Mouse (Mus musculus) limb, embryonic 10.5 days (tissue): Measurements from ENCODE around the gene Gc. TPM values are rescaled to one million over a fixed set of nuclear protein-coding genes. Genes with fewer than 3 reads are reported as not detected.

Experiments used
- DNase-seq: peaks from one replicate; pipeline ENCODE4 v3.0.0-alpha.2; 2017; ENCODE audit warnings: low spot score
- H3K27ac ChIP-seq: fragments of 300-500 bp; sonication (generic); 2 replicates; pipeline ENCODE4 v1.5.1; 2016; ENCODE audit warnings: mild to moderate bottlenecking
- H3K27me3 ChIP-seq: fragments of 300-500 bp; sonication (generic); 2 replicates; pipeline ENCODE4 v1.6.1; 2016; ENCODE audit warnings: low read depth, mild to moderate bottlenecking; ENCODE audit not compliant: poor library complexity, severe bottlenecking
- H3K36me3 ChIP-seq: fragments of 300-500 bp; sonication (generic); 2 replicates; pipeline ENCODE4 v1.6.1; 2016; ENCODE audit warnings: mild to moderate bottlenecking, moderate library complexity
- H3K4me1 ChIP-seq: fragments of 300-500 bp; sonication (generic); 2 replicates; pipeline ENCODE4 v1.6.1; 2016
- H3K4me3 ChIP-seq: fragments of 300-500 bp; sonication (generic); 2 replicates; pipeline ENCODE4 v1.5.1; 2016; ENCODE audit warnings: mild to moderate bottlenecking, moderate library complexity
- H3K9me3 ChIP-seq: fragments of 300-500 bp; sonication (generic); replicated peaks from 2 replicates; pipeline ENCODE4 v1.6.1; 2016; ENCODE audit warnings: mild to moderate bottlenecking
- WGBS: fragments of 180-500 bp; shearing (Covaris S2); methylation state at CpG from one replicate; pipeline ENCODE4 v1.1.7; 2016; 5-methylcytosine and 5-hydroxymethylcytosine counted together
- polyA plus RNA-seq: library from polyadenylated mRNA; unstranded; fragments of >200 nt; fragmentation: Nextera tagmentation; extraction: Ambion mirVana; gene quantifications from 2 replicates; pipeline ENCODE4 v1.2.1, GENCODE M21; 2016

Gc gene
- polyA plus RNA-seq: not detected in 2 replicates

DNA sequence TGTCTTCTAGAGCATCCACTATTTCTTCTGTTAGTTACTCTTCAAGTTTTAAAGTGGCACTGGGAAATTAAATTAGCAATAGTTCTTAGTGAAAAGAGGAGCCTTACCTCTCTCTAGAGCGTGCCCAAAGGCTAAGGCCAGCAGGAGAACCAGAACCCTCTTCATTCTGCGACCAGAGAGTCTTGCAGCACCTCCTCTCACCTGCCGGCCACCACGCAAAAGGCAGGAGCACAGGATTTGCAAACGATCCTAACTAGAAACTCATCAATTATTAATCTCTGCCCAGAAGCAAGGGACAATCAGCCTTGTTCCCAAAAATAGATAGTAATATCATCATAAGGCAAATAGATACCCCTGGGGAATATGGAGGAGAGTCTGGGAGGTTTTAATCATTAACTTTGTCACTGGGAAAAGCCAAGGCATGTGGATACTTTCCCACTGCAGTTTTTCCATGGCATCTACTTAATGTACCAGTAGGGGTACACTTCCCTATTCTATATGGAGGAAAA is at the start of gene Gc:
TSS of gene Gc (minus strand) at position 345 of the 509 bp plus-strand sequence.
- no peaks in the 10 kb centered on the region for H3K4me1 ChIP-seq
- no peaks in the 10 kb centered on the region for H3K36me3 ChIP-seq
- no peak within 1 kb of the TSS for H3K4me3 ChIP-seq
- no peaks in the 10 kb centered on the region for H3K27me3 ChIP-seq
- WGBS: 78% methylated on average over 5 of the region's 5 CpGs
- H3K9me3 ChIP-seq: no peaks in the 10 kb centered on the region
- H3K27ac ChIP-seq: no peak within 1 kb of the TSS
- DNase-seq: no peak

DNA sequence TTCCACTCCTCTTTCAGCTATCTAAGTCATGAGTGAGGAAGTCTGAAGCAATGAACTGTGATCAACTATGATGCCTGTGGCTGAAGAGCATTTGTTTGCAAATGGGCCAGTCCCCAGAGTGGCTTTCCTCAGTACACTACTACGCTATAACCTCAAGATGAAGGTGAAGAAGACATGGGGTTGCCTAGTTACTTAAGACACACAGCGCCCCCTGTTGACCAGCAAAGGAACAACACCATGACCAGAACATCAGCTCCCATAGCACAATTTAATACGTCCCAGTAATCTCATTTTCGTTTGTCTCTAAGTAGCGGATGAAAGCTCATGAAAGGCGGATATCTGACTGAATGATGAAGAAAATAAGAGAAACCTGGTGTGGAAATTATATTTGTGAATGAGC is 42.5 kb upstream of the Gc start:
- H3K9me3 ChIP-seq: no peaks in the 10 kb centered on the region
- H3K4me1 ChIP-seq: no peaks in the 10 kb centered on the region
- no peak overlapping the region for H3K4me3 ChIP-seq
- 62% methylated on average over 6 of the region's 6 CpGs for WGBS
- H3K36me3 ChIP-seq: no peaks in the 10 kb centered on the region
- H3K27ac ChIP-seq: no peak overlapping the region
- no peaks in the 10 kb centered on the region for H3K27me3 ChIP-seq
- peak; percentile 33 for DNase-seq

DNA sequence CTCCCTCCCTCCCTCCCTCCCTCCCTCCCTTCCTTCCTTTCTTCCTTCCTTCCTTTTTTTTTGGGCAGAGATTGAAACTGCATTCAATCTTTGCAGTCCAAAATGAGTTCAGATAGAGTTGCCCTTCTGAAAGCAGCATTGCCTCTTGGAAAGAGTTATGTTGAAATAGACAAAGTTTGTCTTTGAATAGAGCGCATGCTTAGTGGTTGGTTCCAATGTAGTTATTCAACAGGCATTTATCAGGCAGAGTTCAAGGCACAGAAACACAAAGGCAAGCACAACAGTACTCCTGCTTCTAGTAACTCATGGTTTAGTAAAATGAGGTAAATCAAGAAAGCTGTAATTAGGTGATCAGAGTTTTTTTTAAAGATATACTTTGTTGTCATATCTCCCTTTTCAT is 34.9 kb upstream of the Gc start:
- no peak overlapping the region for H3K27ac ChIP-seq
- no peaks in the 10 kb centered on the region for H3K9me3 ChIP-seq
- H3K4me1 ChIP-seq: no peaks in the 10 kb centered on the region
- WGBS: 97% methylated on average over 1 of the region's 1 CpGs
- no peaks in the 10 kb centered on the region for H3K27me3 ChIP-seq
- no peaks in the 10 kb centered on the region for H3K36me3 ChIP-seq
- no peak for DNase-seq
- H3K4me3 ChIP-seq: no peak overlapping the region

DNA sequence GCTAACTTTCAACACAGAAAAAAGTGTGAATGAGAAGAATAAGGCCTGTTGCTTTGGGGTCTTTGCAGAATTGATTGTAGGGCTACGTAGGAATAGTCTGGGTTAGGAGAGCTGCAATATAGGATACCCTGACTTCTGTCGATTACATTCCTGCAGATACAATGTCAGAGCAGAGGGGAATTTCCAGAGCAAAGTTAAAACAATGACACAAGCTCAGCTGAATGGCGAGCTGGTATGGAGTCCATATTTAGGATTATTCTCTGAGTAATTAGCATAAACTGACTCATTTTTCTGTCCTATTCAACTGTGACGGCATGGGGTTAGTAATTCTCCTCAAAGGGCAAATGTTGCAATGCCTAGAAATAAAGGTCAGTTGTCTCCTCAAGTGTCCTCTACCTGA is 12.8 kb upstream of the Gc start:
- no peak for DNase-seq
- Histone ChIP-seq H3K9me3 (no peaks in the 10 kb centered on the region), H3K27ac (no peak overlapping the region), H3K27me3 (no peaks in the 10 kb centered on the region), H3K4me3 (no peak overlapping the region), H3K36me3 (no peaks in the 10 kb centered on the region), H3K4me1 (no peaks in the 10 kb centered on the region)
- 86% methylated on average over 4 of the region's 4 CpGs for WGBS

DNA sequence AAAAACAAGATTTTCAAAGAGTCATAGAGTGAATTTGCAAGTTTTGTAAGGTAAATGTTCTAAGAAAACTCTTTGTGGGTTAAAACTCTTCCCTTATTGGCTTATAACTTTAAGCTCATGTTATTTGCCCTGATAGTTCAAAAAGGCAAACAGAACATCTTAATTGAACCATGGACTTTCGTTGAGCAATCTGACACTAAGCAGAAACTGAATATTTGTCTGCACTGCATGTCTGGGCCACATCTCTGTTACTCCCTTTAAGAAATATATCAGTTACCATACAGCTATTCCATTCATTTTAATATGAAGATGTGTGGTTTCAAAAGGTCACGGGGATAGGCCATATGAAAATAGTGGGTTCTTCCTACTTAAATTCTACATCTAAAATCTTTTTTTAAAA is 10.2 kb upstream of the Gc start:
- no peak for DNase-seq
- Histone ChIP-seq H3K9me3 (no peaks in the 10 kb centered on the region), H3K27me3 (no peaks in the 10 kb centered on the region), H3K36me3 (no peaks in the 10 kb centered on the region), H3K4me3 (no peak overlapping the region), H3K27ac (no peak overlapping the region), H3K4me1 (no peaks in the 10 kb centered on the region)
- WGBS: 79% methylated on average over 2 of the region's 2 CpGs

DNA sequence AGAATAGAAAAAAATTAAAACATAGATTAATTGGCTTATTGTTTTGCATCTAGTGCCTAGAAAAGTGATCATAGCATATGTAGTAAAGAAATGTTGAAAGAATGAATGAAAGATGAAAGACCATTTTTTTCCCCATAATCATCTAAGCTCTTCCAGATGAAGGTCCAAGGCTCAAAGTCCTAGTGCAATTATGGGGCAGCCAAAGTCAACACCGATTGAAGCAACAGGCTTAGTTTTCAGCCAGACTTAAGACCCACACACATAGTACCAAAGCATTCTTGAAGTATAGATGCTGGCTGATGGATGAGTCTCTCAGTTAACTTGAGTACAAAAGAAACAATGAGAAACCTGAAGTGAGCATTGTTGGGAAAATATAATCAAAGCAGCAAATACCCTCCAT is 9.3 kb upstream of the Gc start:
- Histone ChIP-seq H3K27me3 (no peaks in the 10 kb centered on the region), H3K4me3 (no peak overlapping the region), H3K36me3 (no peaks in the 10 kb centered on the region), H3K27ac (no peak overlapping the region), H3K4me1 (no peaks in the 10 kb centered on the region), H3K9me3 (no peaks in the 10 kb centered on the region)
- DNase-seq: no peak
- 86% methylated on average over 1 of the region's 1 CpGs for WGBS

DNA sequence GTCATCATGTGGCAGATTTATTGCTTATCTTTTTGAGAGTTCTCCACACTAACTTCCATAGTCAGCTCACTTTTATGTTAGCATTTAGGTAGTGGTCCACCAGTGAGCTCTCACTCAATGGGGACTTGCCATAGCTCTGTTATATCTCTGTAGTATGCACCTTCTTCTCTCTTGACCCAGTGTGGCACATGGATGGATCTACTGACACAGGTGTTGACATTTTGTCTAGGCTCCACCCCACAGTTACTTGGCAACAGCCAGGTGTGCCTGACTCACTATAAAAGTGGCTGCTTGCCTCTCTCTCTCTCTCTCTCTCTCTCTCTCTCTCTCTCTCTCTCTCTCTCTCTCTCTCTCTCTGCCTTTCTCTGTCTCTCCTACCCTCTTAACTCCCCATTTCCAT is 8.6 kb upstream of the Gc start:
- no peak overlapping the region for H3K4me3 ChIP-seq
- H3K9me3 ChIP-seq: no peaks in the 10 kb centered on the region
- H3K27me3 ChIP-seq: no peaks in the 10 kb centered on the region
- no peak overlapping the region for H3K27ac ChIP-seq
- no peaks in the 10 kb centered on the region for H3K4me1 ChIP-seq
- no peak for DNase-seq
- H3K36me3 ChIP-seq: no peaks in the 10 kb centered on the region

DNA sequence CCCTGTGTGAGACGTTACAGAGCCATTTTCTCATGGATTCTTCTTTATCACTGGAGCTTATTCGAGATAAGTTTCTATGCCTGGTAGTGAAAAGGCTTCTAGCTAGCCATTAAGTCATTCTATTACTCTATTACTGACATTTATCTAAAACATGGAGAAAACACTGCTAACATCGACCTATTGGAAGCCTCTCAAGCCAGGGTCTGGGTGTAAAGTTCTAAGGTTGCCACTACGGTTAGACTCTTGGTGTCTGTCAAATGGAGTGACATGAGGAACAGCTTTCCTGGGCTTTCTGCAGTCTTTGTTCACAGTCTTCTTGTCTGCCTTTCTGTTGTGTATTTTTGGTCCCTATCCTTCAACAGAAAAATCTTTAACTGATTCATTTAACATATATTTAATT is 4.1 kb upstream of the Gc start:
- no peak for DNase-seq
- no peak overlapping the region for H3K4me3 ChIP-seq
- WGBS: 91% methylated on average over 4 of the region's 4 CpGs
- no peaks in the 10 kb centered on the region for H3K4me1 ChIP-seq
- no peaks in the 10 kb centered on the region for H3K27me3 ChIP-seq
- no peaks in the 10 kb centered on the region for H3K9me3 ChIP-seq
- no peak overlapping the region for H3K27ac ChIP-seq
- H3K36me3 ChIP-seq: no peaks in the 10 kb centered on the region

DNA sequence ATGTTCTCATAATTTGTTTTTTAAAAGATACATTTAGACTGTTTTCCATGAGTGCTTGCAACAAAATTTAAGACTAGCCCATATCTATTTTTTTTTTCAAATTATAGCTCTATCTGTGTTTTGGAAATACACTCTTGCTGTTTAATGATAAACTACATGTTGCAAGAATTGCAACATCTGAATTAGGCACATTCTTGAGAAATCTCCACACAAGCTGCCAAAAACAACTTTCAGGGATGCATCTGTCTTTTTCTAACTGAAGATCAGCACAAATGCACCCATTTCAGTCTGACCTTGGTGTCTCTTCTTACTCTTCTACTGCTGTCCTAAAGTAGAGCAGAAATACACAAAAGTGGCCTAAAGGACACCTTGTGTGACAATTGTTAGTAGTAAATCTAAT is 1.9 kb upstream of the Gc start:
- no peaks in the 10 kb centered on the region for H3K4me1 ChIP-seq
- no peaks in the 10 kb centered on the region for H3K36me3 ChIP-seq
- H3K27me3 ChIP-seq: no peaks in the 10 kb centered on the region
- H3K4me3 ChIP-seq: no peak overlapping the region
- no peak for DNase-seq
- H3K9me3 ChIP-seq: no peaks in the 10 kb centered on the region
- no peak overlapping the region for H3K27ac ChIP-seq

DNA sequence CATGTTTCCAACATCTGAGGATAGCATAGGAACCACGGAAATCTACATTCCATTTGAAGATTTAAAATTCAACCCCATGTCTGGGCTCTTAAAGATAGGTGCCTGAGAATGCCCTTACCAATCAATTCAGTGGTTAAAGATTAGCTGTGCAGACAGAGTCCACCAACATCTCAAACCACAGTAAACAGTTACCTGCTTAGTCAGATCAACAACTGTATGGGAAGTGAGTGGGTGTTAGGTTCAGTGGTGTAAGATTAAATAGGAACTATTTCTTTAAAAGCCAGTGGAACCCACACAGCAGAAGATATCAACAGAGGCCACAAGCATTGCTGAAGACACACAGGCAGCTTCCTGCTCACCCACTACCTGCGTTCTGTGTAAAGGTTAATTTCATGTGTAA is 1.3 kb upstream of the Gc start:
- Histone ChIP-seq H3K4me3 (no peak overlapping the region), H3K27ac (no peak overlapping the region), H3K36me3 (no peaks in the 10 kb centered on the region), H3K4me1 (no peaks in the 10 kb centered on the region), H3K9me3 (no peaks in the 10 kb centered on the region), H3K27me3 (no peaks in the 10 kb centered on the region)
- WGBS: 85% methylated on average over 2 of the region's 2 CpGs
- DNase-seq: no peak

DNA sequence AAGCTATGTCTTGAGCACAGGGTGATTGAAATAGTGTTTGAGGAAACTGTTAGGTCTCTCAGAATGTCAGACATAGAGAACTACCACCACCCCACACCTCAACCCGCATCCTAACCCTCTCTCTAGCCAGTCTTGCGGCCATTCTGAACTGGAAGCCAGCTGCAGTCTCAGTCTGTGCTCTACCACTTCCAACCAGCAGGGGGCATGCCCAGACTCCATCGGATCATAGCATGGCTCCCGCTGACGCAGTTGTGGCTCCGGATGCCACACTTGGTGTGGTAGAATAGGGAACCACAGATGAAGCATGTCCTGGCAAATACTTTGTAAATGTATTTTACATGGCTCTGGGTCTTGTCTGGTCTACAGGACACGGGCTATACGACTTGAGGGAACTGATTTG is 2.2 kb downstream of the Gc start:
- Histone ChIP-seq H3K27me3 (no peaks in the 10 kb centered on the region), H3K4me3 (no peak overlapping the region), H3K4me1 (no peaks in the 10 kb centered on the region), H3K27ac (no peak overlapping the region), H3K9me3 (no peaks in the 10 kb centered on the region), H3K36me3 (no peaks in the 10 kb centered on the region)
- DNase-seq: peak; percentile 68
- 49% methylated on average over 8 of the region's 8 CpGs for WGBS

DNA sequence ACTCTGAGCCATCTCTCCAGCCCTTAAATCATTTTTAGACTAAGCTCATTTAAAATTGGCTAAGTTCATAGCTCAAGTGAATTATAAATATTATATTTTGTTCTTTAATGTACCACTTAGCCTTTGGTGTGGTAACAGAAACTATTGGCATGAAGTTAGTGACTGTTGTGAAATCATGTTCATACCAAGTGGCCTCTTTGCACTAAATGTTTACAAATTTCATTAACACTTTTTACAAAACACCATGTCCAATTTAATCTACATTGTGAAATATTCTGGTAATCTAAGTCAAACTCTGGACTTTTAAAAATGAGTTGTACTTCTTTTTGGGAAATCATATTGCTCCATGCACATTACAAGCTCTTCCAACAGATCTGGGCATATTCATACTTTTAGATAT is 6.9 kb downstream of the Gc start:
- H3K9me3 ChIP-seq: no peaks in the 10 kb centered on the region
- no peak for DNase-seq
- no peaks in the 10 kb centered on the region for H3K4me1 ChIP-seq
- H3K27ac ChIP-seq: no peak overlapping the region
- no peaks in the 10 kb centered on the region for H3K36me3 ChIP-seq
- H3K27me3 ChIP-seq: no peaks in the 10 kb centered on the region
- no peak overlapping the region for H3K4me3 ChIP-seq

DNA sequence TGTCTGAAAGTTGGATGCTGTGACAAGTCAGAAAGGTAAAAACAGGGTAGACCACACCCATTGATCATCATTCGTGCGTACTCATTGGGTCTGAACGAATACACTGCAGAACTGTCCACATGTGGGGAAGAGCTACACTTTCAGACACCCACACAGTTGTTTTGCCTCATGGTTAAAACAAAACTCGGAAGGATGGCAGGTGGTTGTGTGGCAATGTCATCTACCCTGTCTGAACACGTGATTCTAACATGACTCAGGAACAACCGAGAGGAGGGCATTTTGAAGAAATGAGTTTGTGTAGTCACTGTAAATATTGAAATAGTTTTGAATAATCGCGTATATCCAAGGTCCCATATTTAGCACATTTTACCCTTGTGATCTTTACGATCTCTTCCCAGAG is 8.4 kb downstream of the Gc start:
- WGBS: 90% methylated on average over 9 of the region's 9 CpGs

DNA sequence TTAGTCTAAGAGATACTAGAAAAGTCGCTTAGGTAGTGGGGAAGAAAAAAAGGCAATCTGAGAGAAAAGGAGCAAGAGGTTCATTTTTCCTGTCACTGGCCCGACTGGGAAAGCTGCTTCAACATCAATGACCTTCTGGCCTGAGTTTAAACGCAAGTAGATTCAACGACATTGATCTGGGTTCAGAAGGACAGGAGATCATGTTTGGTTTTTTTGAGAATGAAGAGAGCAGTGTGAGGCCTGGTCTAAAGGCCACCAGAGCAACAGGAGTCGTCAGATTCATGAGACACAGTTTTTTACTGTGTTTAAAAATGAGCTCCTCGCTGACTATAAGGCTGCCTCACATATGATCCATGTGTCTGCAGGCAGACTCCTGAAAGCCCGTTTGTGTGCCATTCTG is 9.7 kb downstream of the Gc start:
- H3K36me3 ChIP-seq: no peaks in the 10 kb centered on the region
- WGBS: 78% methylated on average over 7 of the region's 7 CpGs
- no peak for DNase-seq

More for the DNA sequence above, 8.4 kb downstream of the Gc start:
- H3K4me3 ChIP-seq: no peak overlapping the region
- no peak overlapping the region for H3K27ac ChIP-seq
- no peaks in the 10 kb centered on the region for H3K27me3 ChIP-seq
- DNase-seq: no peak
- no peaks in the 10 kb centered on the region for H3K4me1 ChIP-seq
- H3K36me3 ChIP-seq: no peaks in the 10 kb centered on the region
- H3K9me3 ChIP-seq: no peaks in the 10 kb centered on the region

More for the DNA sequence above, 9.7 kb downstream of the Gc start:
- Histone ChIP-seq H3K9me3 (no peaks in the 10 kb centered on the region), H3K27me3 (no peaks in the 10 kb centered on the region), H3K27ac (no peak overlapping the region), H3K4me3 (no peak overlapping the region), H3K4me1 (no peaks in the 10 kb centered on the region)
